Comparison of ENCODE assay signal across 7 mouse cellular contexts in genomic region chr2:35270531-35270984, GRCm38 (mm10). TPM values are rescaled to one million over a fixed set of nuclear protein-coding genes. Genes with fewer than 3 reads are reported as not detected.
DNase-seq lines count a peak whose midpoint lies in the region; ATAC-seq and TF ChIP-seq lines count a peak whose summit lies in the region.

No protein-coding gene starts in this region.

- H3K27ac ChIP-seq in ES-Bruce4 (ENCODE audit: insufficient read depth, low read length): no peak overlapping the region
- peak overlapping the region; percentile 73 for H3K27ac ChIP-seq in heart, postnatal 0 days (ENCODE audit: low read depth)

- H3K4me1 ChIP-seq in ES-Bruce4 (ENCODE audit: control insufficient read depth, insufficient read depth, low read length): peaks cover 12% of the 10 kb centered on the region
- peaks cover 72% of the 10 kb centered on the region for H3K4me1 ChIP-seq in heart, postnatal 0 days (ENCODE audit: control insufficient read depth, insufficient read depth)

- no peak overlapping the region for H3K9ac ChIP-seq in ES-Bruce4 (ENCODE audit: low read depth, poor library complexity, severe bottlenecking)
- H3K9ac ChIP-seq in heart, postnatal 0 days (replicated peaks; ENCODE audit: low read depth, low read length): no peak overlapping the region

- peak; percentile 58 to 70 for DNase-seq in adrenal gland, postnatal 36 days
- DNase-seq in fibroblast of lung, adult 2 months (ENCODE audit: low read depth): peak; percentile 91
- peak; percentile 85 for DNase-seq in heart, postnatal 0 days (ENCODE audit: low spot score)
- peak; percentile 70 to 78 for DNase-seq in kidney, postnatal 36 days
- DNase-seq in lung, postnatal 10 days: peak; percentile 79
- DNase-seq in retina, embryonic 14.5 days (ENCODE audit: low spot score): peak; percentile 78

- TF ChIP-seq POLR2A in ES-Bruce4 (IDR thresholded peaks at IDR 0.05; ENCODE audit: insufficient read depth, low read length): no peak

- no peaks in the 10 kb centered on the region for H3K36me3 ChIP-seq in ES-Bruce4 (ENCODE audit: control insufficient read depth, insufficient read depth, low read length, poor library complexity, severe bottlenecking)
- H3K36me3 ChIP-seq in heart, postnatal 0 days (replicated peaks; ENCODE audit: control insufficient read depth, insufficient read depth, low read length): no peaks in the 10 kb centered on the region

- no peaks in the 10 kb centered on the region for H3K9me3 ChIP-seq in ES-Bruce4 (replicated peaks; ENCODE audit: control insufficient read depth, insufficient read depth, low read length, poor library complexity, severe bottlenecking)
- no peaks in the 10 kb centered on the region for H3K9me3 ChIP-seq in heart, postnatal 0 days (replicated peaks; ENCODE audit: control insufficient read depth, low read length)

- peak; percentile 80 for ATAC-seq in heart, postnatal 0 days (ENCODE audit: insufficient read depth, low read depth)

- peak; percentile 76 for TF ChIP-seq CTCF in ES-Bruce4 (IDR thresholded peaks at IDR 0.05; ENCODE audit: low read depth, low read length)
- peak; percentile 85 for TF ChIP-seq CTCF in heart, postnatal 0 days (IDR thresholded peaks at IDR 0.05; ENCODE audit: low read depth)

- no peak overlapping the region for H3K4me2 ChIP-seq in heart, postnatal 0 days (ENCODE audit: low read depth, low read length)

- whole genome bisulfite sequencing in heart, postnatal 0 days: 8% methylated on average over 10 of the region's 10 CpGs

- no peak overlapping the region for H3K4me3 ChIP-seq in ES-Bruce4 (ENCODE audit: low read depth, low read length)
- H3K4me3 ChIP-seq in heart, postnatal 0 days (ENCODE audit: low read depth, low read length): no peak overlapping the region

- no peaks in the 10 kb centered on the region for H3K27me3 ChIP-seq in ES-Bruce4 (ENCODE audit: control insufficient read depth, insufficient read depth, low read length, poor library complexity, severe bottlenecking)
- H3K27me3 ChIP-seq in heart, postnatal 0 days (ENCODE audit: control insufficient read depth, insufficient read depth, low read length): no peaks in the 10 kb centered on the region

- 0 out of 2 replicates have a peak, but pooled peaks have one; percentile 10 for TF ChIP-seq EP300 in ES-Bruce4 (IDR thresholded peaks at IDR 0.05; ENCODE audit: insufficient read depth, low read depth, low read length)
- TF ChIP-seq EP300 in heart, postnatal 0 days (IDR thresholded peaks at IDR 0.05; ENCODE audit: low read depth): peak; percentile 43; the same call in 1 of the 2 replicates

RNA-seq across cellular contexts. Expression of gene Gsn, which starts 14.4 kb away (rescaled TPM):
- polyA plus RNA-seq in ES-Bruce4 (2011; ENCODE audit: insufficient read depth, insufficient read length, low read depth, missing spikeins): 46.9 and 48.8 TPM in 2 replicates
- total RNA-seq in adrenal gland, postnatal 36 days (2021): 100 to 1,000 TPM; 405 to 505 TPM
- total RNA-seq in heart, postnatal 0 days (2014; rRNA removed; ENCODE audit: low replicate concordance): 454 and 460 TPM in 2 replicates
- polyA plus RNA-seq in heart, postnatal 0 days (2015; fragmentation: Nextera tagmentation; extraction: Ambion mirVana): 255 and 259 TPM in 2 replicates
